Mouse (Mus musculus) kidney, adult 2 months (tissue): Measurements from ENCODE around the gene Ap1m2. TPM values are rescaled to one million over a fixed set of nuclear protein-coding genes. Genes with fewer than 3 reads are reported as not detected.

Source experiments
- DNase-seq: peaks from one replicate; pipeline ENCODE4 v3.0.0; 2021
- H3K27ac ChIP-seq: fragments of 200-500 bp; 2 replicates; pipeline ENCODE4 v1.5.1; 2012; ENCODE audit warnings: low read depth, low read length, control low read depth, inconsistent platforms; ENCODE audit not compliant: insufficient read depth
- H3K27me3 ChIP-seq: fragments of 200-500 bp; replicated peaks from 2 replicates; pipeline ENCODE4 v1.6.1; 2012; ENCODE audit warnings: mild to moderate bottlenecking, moderate library complexity, low read length, inconsistent platforms; ENCODE audit not compliant: control insufficient read depth, insufficient read depth
- H3K36me3 ChIP-seq: fragments of 200-500 bp; 2 replicates; pipeline ENCODE4 v1.6.1; 2012; ENCODE audit warnings: mild to moderate bottlenecking, moderate library complexity, low read length, inconsistent platforms; ENCODE audit not compliant: control insufficient read depth, insufficient read depth
- H3K4me1 ChIP-seq: fragments of 200-500 bp; 2 replicates; pipeline ENCODE4 v1.6.1; 2011; ENCODE audit warnings: low read length; ENCODE audit not compliant: control insufficient read depth, insufficient read depth
- H3K4me3 ChIP-seq: fragments of 200-500 bp; 2 replicates; pipeline ENCODE4 v1.5.1; 2011; ENCODE audit warnings: mild to moderate bottlenecking, low read depth, low read length, control low read depth; ENCODE audit not compliant: insufficient read depth
- CTCF ChIP-seq: fragments of 200-500 bp; conservative IDR thresholded peaks from 2 replicates; pipeline ENCODE4 v1.5.1; 2011; ENCODE audit warnings: low read depth, mild to moderate bottlenecking, control low read depth, low read length, moderate library complexity, mixed read lengths; ENCODE audit not compliant: insufficient read depth, insufficient read length
- POLR2A ChIP-seq: fragments of 200-500 bp; IDR thresholded peaks from one replicate; pipeline ENCODE4 v1.6.1; 2011; ENCODE audit warnings: low read depth, low read length, control low read depth
- WGBS: fragments of 180-500 bp; shearing (Covaris S2); methylation state at CpG from one replicate; pipeline ENCODE4 v1.1.7; 2018; 5-methylcytosine and 5-hydroxymethylcytosine counted together
- polyA plus RNA-seq: library from polyadenylated mRNA; depleted of rRNA; stranded (reverse); fragments of >200 nt; gene quantifications from 2 replicates; pipeline ENCODE4 v1.2.3, GENCODE M21; 2012

Gene Ap1m2
- polyA plus RNA-seq, 1 experiment = 30.6 TPM

- TF ChIP-seq POLR2A (no peak), CTCF (no peak)
- H3K27me3 ChIP-seq = no peaks in the 10 kb centered on the region
- no peak for DNase-seq
- H3K4me3 ChIP-seq = no peak overlapping the region
- H3K27ac ChIP-seq = no peak overlapping the region
- no peaks in the 10 kb centered on the region for H3K36me3 ChIP-seq
- WGBS = 85% methylated on average over 7 of the region's 7 CpGs
- H3K4me1 ChIP-seq = no peaks in the 10 kb centered on the region
Observed at GRCm38 (mm10) chr9:21351178-21351577, 39.0 kb upstream of the Ap1m2 start.

- 81% methylated on average over 3 of the region's 3 CpGs for WGBS
- Histone ChIP-seq H3K4me1 (no peaks in the 10 kb centered on the region), H3K36me3 (no peaks in the 10 kb centered on the region), H3K27ac (no peak overlapping the region), H3K27me3 (no peaks in the 10 kb centered on the region), H3K4me3 (no peak overlapping the region)
- TF ChIP-seq CTCF = no peak
- no peak for TF ChIP-seq POLR2A
- no peak for DNase-seq
Observed at GRCm38 (mm10) chr9:21348152-21348551, 36.0 kb upstream of the Ap1m2 start.

GRCm38 (mm10) chr9:21346627-21347365 lies 34.7 kb upstream of the Ap1m2 start:
- no peaks in the 10 kb centered on the region for H3K36me3 ChIP-seq
- peak; percentile 26 for DNase-seq
- WGBS = 62% methylated on average over 16 of the region's 16 CpGs
- no peaks in the 10 kb centered on the region for H3K4me1 ChIP-seq
- no peaks in the 10 kb centered on the region for H3K27me3 ChIP-seq
- TF ChIP-seq CTCF (no peak), POLR2A (no peak)
- no peak overlapping the region for H3K4me3 ChIP-seq
- no peak overlapping the region for H3K27ac ChIP-seq

GRCm38 (mm10) chr9:21340411-21340810 lies 28.3 kb upstream of the Ap1m2 start:
- DNase-seq = no peak
- WGBS = 84% methylated on average over 4 of the region's 4 CpGs
- H3K4me1 ChIP-seq = no peaks in the 10 kb centered on the region
- H3K36me3 ChIP-seq = no peaks in the 10 kb centered on the region
- no peak for TF ChIP-seq CTCF
- TF ChIP-seq POLR2A = no peak
- no peak overlapping the region for H3K27ac ChIP-seq
- H3K4me3 ChIP-seq = no peak overlapping the region
- H3K27me3 ChIP-seq = no peaks in the 10 kb centered on the region

GRCm38 (mm10) chr9:21337652-21338051 lies 25.5 kb upstream of the Ap1m2 start:
- peak; percentile 67 for DNase-seq
- H3K27ac ChIP-seq = peak overlapping the region; percentile 42

GRCm38 (mm10) chr9:21336491-21336890 lies 24.4 kb upstream of the Ap1m2 start:
- Histone ChIP-seq H3K4me1 (no peaks in the 10 kb centered on the region), H3K4me3 (no peak overlapping the region), H3K36me3 (no peaks in the 10 kb centered on the region), H3K27me3 (no peaks in the 10 kb centered on the region), H3K27ac (no peak overlapping the region)
- WGBS = 81% methylated on average over 8 of the region's 8 CpGs
- no peak for DNase-seq
- no peak for TF ChIP-seq POLR2A
- no peak for TF ChIP-seq CTCF

More at GRCm38 (mm10) chr9:21337652-21338051, 25.5 kb upstream of the Ap1m2 start:
- Histone ChIP-seq H3K36me3 (no peaks in the 10 kb centered on the region), H3K4me3 (peak overlapping the region; percentile 49), H3K4me1 (no peaks in the 10 kb centered on the region), H3K27me3 (no peaks in the 10 kb centered on the region)
- WGBS = 25% methylated on average over 20 of the region's 20 CpGs
- no peak for TF ChIP-seq CTCF
- TF ChIP-seq POLR2A = peak; percentile 22

GRCm38 (mm10) chr9:21335391-21335790 lies 23.3 kb upstream of the Ap1m2 start:
- H3K36me3 ChIP-seq = no peaks in the 10 kb centered on the region
- H3K27me3 ChIP-seq = no peaks in the 10 kb centered on the region
- TF ChIP-seq POLR2A (no peak), CTCF (no peak)
- DNase-seq = no peak
- no peak overlapping the region for H3K27ac ChIP-seq
- H3K4me3 ChIP-seq = no peak overlapping the region
- 88% methylated on average over 4 of the region's 4 CpGs for WGBS
- H3K4me1 ChIP-seq = no peaks in the 10 kb centered on the region
